Mouse (Mus musculus) small intestine, adult 2 months (tissue): ENCODE results near the gene Lexm.

ENCODE experiments used
- CTCF ChIP-seq: fragments of 200-500 bp; IDR thresholded peaks from 2 replicates; pipeline ENCODE4 v1.5.1; 2012; ENCODE audit warnings: low read depth, mild to moderate bottlenecking, control low read depth, inconsistent platforms, low read length, moderate library complexity, mixed read lengths; ENCODE audit not compliant: insufficient replicate concordance, insufficient read length; ENCODE audit errors: extremely low read depth
- POLR2A ChIP-seq: fragments of 200-500 bp; IDR thresholded peaks from 2 replicates; pipeline ENCODE4 v1.6.1; 2012; ENCODE audit warnings: low read depth, mild to moderate bottlenecking, control low read depth, inconsistent platforms, low read length, moderate library complexity

DNA sequence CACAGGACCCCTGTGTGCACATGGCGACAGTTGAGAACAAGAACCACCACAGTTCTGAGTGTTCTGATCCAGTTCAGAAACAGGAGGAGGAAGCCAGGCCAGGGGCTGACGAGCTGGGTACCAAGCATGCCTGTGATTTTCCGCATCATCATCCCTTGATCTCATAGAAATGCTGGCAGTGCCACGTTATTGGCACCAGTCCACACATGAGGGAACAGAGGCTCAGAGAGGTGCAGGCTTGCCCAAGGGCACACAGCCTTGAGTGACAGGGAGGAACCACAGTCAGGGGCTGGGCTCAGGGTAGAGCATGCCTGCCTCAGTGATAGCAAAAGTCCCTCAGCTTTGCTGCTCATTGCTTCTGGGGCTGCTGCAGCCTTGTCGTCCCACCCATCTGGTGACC, 10.8 kb upstream of the Lexm start:
- TF ChIP-seq CTCF: no peak
- TF ChIP-seq POLR2A: no peak
